Comparison of ENCODE assay signal across 8 mouse cellular contexts in genomic region chr10:110455063-110455837, GRCm38 (mm10). TPM values are rescaled to one million over a fixed set of nuclear protein-coding genes. Genes with fewer than 3 reads are reported as not detected.
A peak's percentile ranks its signal among the peaks of the same experiment; 100 is the strongest.
DNase-seq lines count a peak whose midpoint lies in the region; ATAC-seq and TF ChIP-seq lines count a peak whose summit lies in the region.

No protein-coding gene starts in this region.

- intact Hi-C loops in left cerebral cortex, postnatal 25 days (cut with DNase I) = loop anchor here (1.0 to 5.0 kb wide), 3 partner anchors 117 to 278 kb away; no protein-coding TSS in a partner anchor

- no peaks in the 10 kb centered on the region for H3K9me3 ChIP-seq in heart, postnatal 0 days (replicated peaks; ENCODE audit: control insufficient read depth, low read length)
- no peaks in the 10 kb centered on the region for H3K9me3 ChIP-seq in midbrain, embryonic 14.5 days (ENCODE audit: control insufficient read depth, low read length)

- no peak for TF ChIP-seq POLR2A in lung, adult 2 months (IDR thresholded peaks at IDR 0.05; ENCODE audit: borderline replicate concordance, extremely low read depth, low read depth, low read length)

- TF ChIP-seq EP300 in heart, postnatal 0 days (IDR thresholded peaks at IDR 0.05; ENCODE audit: low read depth) = no peak

- H3K4me3 ChIP-seq in lung, adult 2 months (replicated peaks; ENCODE audit: extremely low read depth, low read depth, low read length) = peak overlapping the region; percentile 51
- H3K4me3 ChIP-seq in heart, postnatal 0 days (ENCODE audit: low read depth, low read length) = peak overlapping the region; percentile 89
- peak overlapping the region; percentile 78 for H3K4me3 ChIP-seq in midbrain, embryonic 14.5 days (replicated peaks; ENCODE audit: low read depth, low read length)

- 0 out of 2 replicates have a peak, but pooled peaks cover 14% of the 10 kb centered on the region for H3K27me3 ChIP-seq in heart, postnatal 0 days (ENCODE audit: control insufficient read depth, insufficient read depth, low read length)
- no peaks in the 10 kb centered on the region for H3K27me3 ChIP-seq in midbrain, embryonic 14.5 days (ENCODE audit: control insufficient read depth, insufficient read depth, low read length)

- H3K4me1 ChIP-seq in lung, adult 2 months (ENCODE audit: control insufficient read depth, insufficient read depth, low read length) = no peaks in the 10 kb centered on the region
- H3K4me1 ChIP-seq in heart, postnatal 0 days (ENCODE audit: control insufficient read depth, insufficient read depth) = peaks cover 9% of the 10 kb centered on the region; the same call in 1 of the 2 replicates
- H3K4me1 ChIP-seq in midbrain, embryonic 14.5 days (ENCODE audit: control insufficient read depth, insufficient read depth, low read length) = peaks cover 19% of the 10 kb centered on the region

- ATAC-seq in heart, postnatal 0 days (ENCODE audit: insufficient read depth, low read depth) = peak; percentile 44
- ATAC-seq in midbrain, embryonic 14.5 days (ENCODE audit: low FRiP score, low TSS enrichment) = peak; percentile 80

- H3K36me3 ChIP-seq in heart, postnatal 0 days (replicated peaks; ENCODE audit: control insufficient read depth, insufficient read depth, low read length) = no peaks in the 10 kb centered on the region
- H3K36me3 ChIP-seq in midbrain, embryonic 14.5 days (ENCODE audit: control insufficient read depth, insufficient read depth, low read length) = no peaks in the 10 kb centered on the region

- peak overlapping the region; percentile 66 for H3K9ac ChIP-seq in heart, postnatal 0 days (replicated peaks; ENCODE audit: low read depth, low read length)
- H3K9ac ChIP-seq in midbrain, embryonic 14.5 days (replicated peaks; ENCODE audit: low read length) = peak overlapping the region; percentile 88

- peak; percentile 10 for DNase-seq in lung, adult 2 months
- DNase-seq in lung, postnatal 4 days = no peak
- peak; percentile 46 for DNase-seq in embryo, embryonic 10 days (ENCODE audit: low spot score)
- DNase-seq in heart, postnatal 0 days (ENCODE audit: low spot score) = peak; percentile 13
- DNase-seq in left cerebral cortex, postnatal 25 days (ENCODE audit: low spot score in 2 of 2) = peak; percentile 36 to 64
- peak; percentile 80 for DNase-seq in midbrain, embryonic 14.5 days
- DNase-seq in testis, postnatal 14 days (ENCODE audit: low spot score) = peak; percentile 7
- no peak for DNase-seq in gastrocnemius, postnatal 25 days

- H3K4me2 ChIP-seq in heart, postnatal 0 days (ENCODE audit: low read depth, low read length) = peak overlapping the region; percentile 93
- H3K4me2 ChIP-seq in midbrain, embryonic 14.5 days (ENCODE audit: low read length) = peak overlapping the region; percentile 58

- no peak for TF ChIP-seq CTCF in lung, adult 2 months (IDR thresholded peaks at IDR 0.05; ENCODE audit: insufficient read depth, low read length)
- TF ChIP-seq CTCF in heart, postnatal 0 days (IDR thresholded peaks at IDR 0.05; ENCODE audit: low read depth) = no peak

- 3% methylated on average over 45 of the region's 45 CpGs for WGBS in lung, adult 2 months
- WGBS in heart, postnatal 0 days = 2% methylated on average over 42 of the region's 45 CpGs
- 2% methylated on average over 45 of the region's 45 CpGs for WGBS in midbrain, embryonic 14.5 days

- no peak overlapping the region for H3K27ac ChIP-seq in heart, postnatal 0 days (ENCODE audit: low read depth)
- H3K27ac ChIP-seq in midbrain, embryonic 14.5 days (replicated peaks; ENCODE audit: low read depth, low read length) = peak overlapping the region; percentile 94

RNA-seq across cellular contexts. Expression of gene Nav3, which starts 0.8 kb away (rescaled TPM):
- 0.38 and 0.84 TPM in 2 replicates for polyA plus RNA-seq in lung, adult 2 months (2012; rRNA removed)
- 4.9 and 7.7 TPM in 2 replicates for total RNA-seq in heart, postnatal 0 days (2014; rRNA removed; ENCODE audit: low replicate concordance)
- 1.4 and 2.0 TPM in 2 replicates for polyA plus RNA-seq in heart, postnatal 0 days (2015; fragmentation: Nextera tagmentation; extraction: Ambion mirVana)
- 100 to 1,000 TPM; 167 to 170 TPM for total RNA-seq in left cerebral cortex, postnatal 25 days (2021)
- polyA plus RNA-seq in midbrain, embryonic 14.5 days (2014; fragmentation: Nextera tagmentation; extraction: Ambion mirVana) = 26.9 and 28.9 TPM in 2 replicates
- total RNA-seq in gastrocnemius, postnatal 25 days (2021) = 1 to 10 TPM; 1.6 to 2.9 TPM

Comparison
In these comparisons a context has a peak if more than half of its experiments do, and no peak if none do; other contexts are left out.
1. DNase-seq: peak in lung, adult 2 months (single experiment), embryo, embryonic 10 days (single experiment), heart, postnatal 0 days (single experiment), left cerebral cortex, postnatal 25 days (2 of 2), midbrain, embryonic 14.5 days (single experiment) and testis, postnatal 14 days (single experiment); none in lung, postnatal 4 days (0 of 2) and gastrocnemius, postnatal 25 days (single experiment).
2. RNA of gene Nav3, which starts 0.8 kb away (total RNA-seq): 167 to 170 TPM in left cerebral cortex, postnatal 25 days; 4.9 to 7.7 TPM in heart, postnatal 0 days and 1.6 to 2.9 TPM in gastrocnemius, postnatal 25 days; every median in the first group is over 10 times any median in the second.
3. Peak in every context shown above with its lines, with median percentiles within 50 percentile points of each other: H3K4me3 ChIP-seq.